Mouse (Mus musculus) kidney, postnatal 0 days (tissue): Measurements from ENCODE around the gene Osbpl6. TPM values are rescaled to one million over a fixed set of nuclear protein-coding genes. Genes with fewer than 3 reads are reported as not detected.
"Not testable (repeated sequence)": the region's sequence is repeated elsewhere in the genome, so short reads cannot be mapped to it uniquely, and the experiment has no call there.

Experiments
- ATAC-seq: fragments of 200-750 bp; cut with Nextera tagmentation; replicated peaks from 2 replicates; pipeline ENCODE4 v1.8.0; 2017; ENCODE audit warnings: low read depth, moderate number of reproducible peaks, moderate TSS enrichment, moderate library complexity; ENCODE audit not compliant: low FRiP score
- DNase-seq: peaks from one replicate; pipeline ENCODE4 v3.0.0-alpha.2; 2016; ENCODE audit warnings: low spot score
- H3K27ac ChIP-seq: fragments of 300-500 bp; sonication (generic); 2 replicates; pipeline ENCODE4 v1.5.1; 2014; ENCODE audit warnings: mild to moderate bottlenecking
- H3K27me3 ChIP-seq: fragments of 300-500 bp; sonication (generic); 2 replicates; pipeline ENCODE4 v1.6.1; 2014; ENCODE audit warnings: low read length, mixed read lengths; ENCODE audit not compliant: insufficient read depth
- H3K36me3 ChIP-seq: fragments of 300-500 bp; sonication (generic); 2 replicates; pipeline ENCODE4 v1.6.1; 2014; ENCODE audit warnings: low read length, mixed read lengths; ENCODE audit not compliant: insufficient read depth
- H3K4me1 ChIP-seq: fragments of 300-500 bp; sonication (generic); replicated peaks from 2 replicates; pipeline ENCODE4 v1.6.1; 2014; ENCODE audit warnings: antibody characterized with exemption, low read length, mixed read lengths; ENCODE audit not compliant: insufficient read depth
- H3K4me2 ChIP-seq: fragments of 300-500 bp; sonication (generic); 2 replicates; pipeline ENCODE4 v1.6.1; 2014; ENCODE audit warnings: mild to moderate bottlenecking, low read length, moderate library complexity, mixed read lengths
- H3K4me3 ChIP-seq: fragments of 300-500 bp; sonication (generic); replicated peaks from 2 replicates; pipeline ENCODE4 v1.5.1; 2014; ENCODE audit warnings: low read depth, low read length
- H3K9ac ChIP-seq: fragments of 300-500 bp; sonication (generic); 2 replicates; pipeline ENCODE4 v1.6.1; 2014; ENCODE audit warnings: low read depth, low read length
- H3K9me3 ChIP-seq: fragments of 300-500 bp; sonication (generic); replicated peaks from 2 replicates; pipeline ENCODE4 v1.6.1; 2016; ENCODE audit warnings: low read length, inconsistent platforms, mixed read lengths
- CTCF ChIP-seq: IDR thresholded peaks from 2 replicates; pipeline ENCODE4 v1.5.1; 2016; ENCODE audit warnings: antibody characterized with exemption, low read depth, mild to moderate bottlenecking, moderate library complexity
- WGBS: fragments of 180-500 bp; shearing (Covaris S2); extraction: QIAGEN DNeasy Blood & Tissue Kit; methylation state at CpG from one replicate; pipeline ENCODE4 v1.1.7; 2014; 5-methylcytosine and 5-hydroxymethylcytosine counted together
- polyA plus RNA-seq: library from polyadenylated mRNA; unstranded; fragments of >200 nt; fragmentation: Nextera tagmentation; extraction: Ambion mirVana; gene quantifications from 2 replicates; pipeline ENCODE4 v1.2.1, GENCODE M21; 2015

Gene Osbpl6
- polyA plus RNA-seq, 1 experiment from 2014 or later: 19.4 TPM

- no peaks in the 10 kb centered on the region for H3K27me3 ChIP-seq
- no peak overlapping the region for H3K4me3 ChIP-seq
- ATAC-seq (no peak), DNase-seq (no peak)
- H3K4me1 ChIP-seq: no peaks in the 10 kb centered on the region
- H3K27ac ChIP-seq: no peak overlapping the region
- no peak for TF ChIP-seq CTCF
- no peaks in the 10 kb centered on the region for H3K9me3 ChIP-seq
- no peaks in the 10 kb centered on the region for H3K36me3 ChIP-seq
- 82% methylated on average over 3 of the region's 3 CpGs for WGBS
- H3K4me2 ChIP-seq: no peak overlapping the region
- no peak overlapping the region for H3K9ac ChIP-seq
Measured at GRCm38 (mm10) chr2:76606704-76607103, 200.4 kb downstream of the Osbpl6 start.

GRCm38 (mm10) chr2:76610326-76611104, 204.2 kb downstream of the Osbpl6 start:
- Histone ChIP-seq H3K9me3 (no peaks in the 10 kb centered on the region), H3K4me2 (no peak overlapping the region), H3K9ac (no peak overlapping the region), H3K27ac (no peak overlapping the region), H3K36me3 (no peaks in the 10 kb centered on the region), H3K4me3 (no peak overlapping the region), H3K27me3 (no peaks in the 10 kb centered on the region), H3K4me1 (no peaks in the 10 kb centered on the region)
- ATAC-seq: no peak; the same call in 1 of the 2 replicates
- no peak for DNase-seq
- 76% methylated on average over 10 of the region's 10 CpGs for WGBS
- TF ChIP-seq CTCF: no peak

GRCm38 (mm10) chr2:76611996-76612395, 205.7 kb downstream of the Osbpl6 start:
- WGBS: 84% methylated on average over 3 of the region's 3 CpGs
- Histone ChIP-seq H3K4me1 (no peaks in the 10 kb centered on the region), H3K4me3 (no peak overlapping the region), H3K36me3 (no peaks in the 10 kb centered on the region), H3K27ac (no peak overlapping the region), H3K4me2 (no peak overlapping the region), H3K27me3 (no peaks in the 10 kb centered on the region), H3K9me3 (no peaks in the 10 kb centered on the region), H3K9ac (no peak overlapping the region)
- ATAC-seq: no peak
- TF ChIP-seq CTCF: no peak
- no peak for DNase-seq

- DNase-seq: peak; percentile 85
Measured at GRCm38 (mm10) chr2:76618078-76618477, 211.8 kb downstream of the Osbpl6 start.

GRCm38 (mm10) chr2:76620188-76620587, 213.9 kb downstream of the Osbpl6 start:
- no peak for ATAC-seq
- no peak for TF ChIP-seq CTCF
- WGBS: 49% methylated on average over 5 of the region's 5 CpGs

More at GRCm38 (mm10) chr2:76618078-76618477, 211.8 kb downstream of the Osbpl6 start:
- 24% methylated on average over 1 of the region's 1 CpGs for WGBS
- H3K27ac ChIP-seq: no peak overlapping the region
- peaks cover 2% of the 10 kb centered on the region; the same call in 1 of the 2 replicates for H3K36me3 ChIP-seq
- no peaks in the 10 kb centered on the region for H3K9me3 ChIP-seq
- no peak overlapping the region for H3K9ac ChIP-seq
- H3K27me3 ChIP-seq: no peaks in the 10 kb centered on the region
- no peaks in the 10 kb centered on the region for H3K4me1 ChIP-seq
- H3K4me2 ChIP-seq: no peak overlapping the region
- H3K4me3 ChIP-seq: no peak overlapping the region
- ATAC-seq: no peak
- peak; percentile 84 for TF ChIP-seq CTCF

GRCm38 (mm10) chr2:76621724-76622123, 215.4 kb downstream of the Osbpl6 start:
- H3K9me3 ChIP-seq: no peaks in the 10 kb centered on the region
- no peak overlapping the region for H3K27ac ChIP-seq
- no peak overlapping the region for H3K4me3 ChIP-seq
- no peaks in the 10 kb centered on the region for H3K4me1 ChIP-seq
- no peak for ATAC-seq
- peaks cover 14% of the 10 kb centered on the region; the same call in 1 of the 2 replicates for H3K36me3 ChIP-seq
- H3K9ac ChIP-seq: no peak overlapping the region
- no peak for TF ChIP-seq CTCF
- no peaks in the 10 kb centered on the region for H3K27me3 ChIP-seq
- no peak for DNase-seq
- WGBS: 24% methylated on average over 1 of the region's 1 CpGs
- H3K4me2 ChIP-seq: no peak overlapping the region

More at GRCm38 (mm10) chr2:76620188-76620587, 213.9 kb downstream of the Osbpl6 start:
- peaks cover 10% of the 10 kb centered on the region; the same call in 1 of the 2 replicates for H3K36me3 ChIP-seq
- no peak overlapping the region for H3K4me3 ChIP-seq
- no peaks in the 10 kb centered on the region for H3K9me3 ChIP-seq
- H3K4me2 ChIP-seq: no peak overlapping the region
- H3K9ac ChIP-seq: no peak overlapping the region
- H3K4me1 ChIP-seq: no peaks in the 10 kb centered on the region
- H3K27ac ChIP-seq: no peak overlapping the region
- DNase-seq: no peak
- no peaks in the 10 kb centered on the region for H3K27me3 ChIP-seq

- not testable (repeated sequence) for H3K27me3 ChIP-seq, H3K4me2 ChIP-seq, H3K27ac ChIP-seq, H3K4me3 ChIP-seq, H3K9me3 ChIP-seq, H3K4me1 ChIP-seq, DNase-seq, ATAC-seq, H3K9ac ChIP-seq
- H3K36me3 ChIP-seq: peaks cover 20% of the 10 kb centered on the region
- 93% methylated on average over 2 of the region's 2 CpGs for WGBS
Measured at GRCm38 (mm10) chr2:76622316-76622715, 216.0 kb downstream of the Osbpl6 start.
